Mouse (Mus musculus) hindbrain, embryonic 16.5 days (tissue): Measurements from ENCODE around the gene Tmem106a. TPM values are rescaled to one million over a fixed set of nuclear protein-coding genes. Genes with fewer than 3 reads are reported as not detected.
"Not testable (repeated sequence)": the region's sequence is repeated elsewhere in the genome, so short reads cannot be mapped to it uniquely, and the experiment has no call there.

Experiments
- ATAC-seq: fragments of 200-750 bp; cut with Nextera tagmentation; 2 replicates; pipeline ENCODE4 v1.8.0; 2017; ENCODE audit warnings: moderate TSS enrichment, moderate library complexity
- H3K27ac ChIP-seq: fragments of 300-500 bp; sonication (generic); 2 replicates; pipeline ENCODE4 v1.5.1; 2014; ENCODE audit warnings: low read depth, mild to moderate bottlenecking, control low read depth, low read length, moderate library complexity
- H3K27me3 ChIP-seq: fragments of 300-500 bp; sonication (generic); replicated peaks from 2 replicates; pipeline ENCODE4 v1.6.1; 2014; ENCODE audit warnings: low read length; ENCODE audit not compliant: control insufficient read depth, insufficient read depth
- H3K36me3 ChIP-seq: fragments of 300-500 bp; sonication (generic); 2 replicates; pipeline ENCODE4 v1.6.1; 2014; ENCODE audit warnings: mild to moderate bottlenecking, low read length, moderate library complexity, mixed read lengths; ENCODE audit not compliant: control insufficient read depth, insufficient read depth
- H3K4me1 ChIP-seq: fragments of 300-500 bp; sonication (generic); 2 replicates; pipeline ENCODE4 v1.6.1; 2014; ENCODE audit warnings: low read depth, low read length; ENCODE audit not compliant: control insufficient read depth, insufficient read depth
- H3K4me2 ChIP-seq: fragments of 300-500 bp; sonication (generic); 2 replicates; pipeline ENCODE4 v1.6.1; 2014; ENCODE audit warnings: mild to moderate bottlenecking, low read length, control low read depth, moderate library complexity
- H3K4me3 ChIP-seq: fragments of 300-500 bp; sonication (generic); 2 replicates; pipeline ENCODE4 v1.5.1; 2014; ENCODE audit warnings: mild to moderate bottlenecking, low read length, control low read depth, moderate library complexity
- H3K9ac ChIP-seq: fragments of 300-500 bp; sonication (generic); 2 replicates; pipeline ENCODE4 v1.6.1; 2014; ENCODE audit warnings: low read depth, mild to moderate bottlenecking, control low read depth, low read length, moderate library complexity
- H3K9me3 ChIP-seq: fragments of 300-500 bp; sonication (generic); 2 replicates; pipeline ENCODE4 v1.6.1; 2014; ENCODE audit warnings: mild to moderate bottlenecking, low read length, moderate library complexity; ENCODE audit not compliant: control insufficient read depth
- WGBS: fragments of 180-500 bp; shearing (Covaris S2); extraction: QIAGEN DNeasy Blood & Tissue Kit; methylation state at CpG from one replicate; pipeline ENCODE4 v1.1.7; 2014; 5-methylcytosine and 5-hydroxymethylcytosine counted together
- polyA plus RNA-seq: library from polyadenylated mRNA; unstranded; fragments of >200 nt; fragmentation: Nextera tagmentation; extraction: Ambion mirVana; gene quantifications from 2 replicates; pipeline ENCODE4 v1.2.1, GENCODE M21; 2015

The Tmem106a gene
- polyA plus RNA-seq, 1 experiment from 2014 or later, result 4.9 TPM

GRCm38 (mm10) chr11:101614116-101614515 lies 32.1 kb downstream of the Tmem106a start:
- WGBS, result 58% methylated on average over 4 of the region's 4 CpGs
- Histone ChIP-seq H3K9ac (no peak overlapping the region), H3K4me2 (no peak overlapping the region), H3K27ac (no peak overlapping the region), H3K27me3 (no peaks in the 10 kb centered on the region), H3K9me3 (no peaks in the 10 kb centered on the region), H3K4me1 (peaks cover 12% of the 10 kb centered on the region), H3K36me3 (no peaks in the 10 kb centered on the region), H3K4me3 (no peak overlapping the region)
- ATAC-seq, result no peak

GRCm38 (mm10) chr11:101615380-101615779 lies 33.3 kb downstream of the Tmem106a start:
- peaks cover 12% of the 10 kb centered on the region for H3K4me1 ChIP-seq
- H3K36me3 ChIP-seq, result no peaks in the 10 kb centered on the region
- 83% methylated on average over 6 of the region's 6 CpGs for WGBS
- H3K4me3 ChIP-seq, result no peak overlapping the region
- H3K27ac ChIP-seq, result no peak overlapping the region
- ATAC-seq, result no peak
- H3K9ac ChIP-seq, result no peak overlapping the region
- no peaks in the 10 kb centered on the region for H3K9me3 ChIP-seq
- no peaks in the 10 kb centered on the region for H3K27me3 ChIP-seq
- no peak overlapping the region for H3K4me2 ChIP-seq

DNA sequence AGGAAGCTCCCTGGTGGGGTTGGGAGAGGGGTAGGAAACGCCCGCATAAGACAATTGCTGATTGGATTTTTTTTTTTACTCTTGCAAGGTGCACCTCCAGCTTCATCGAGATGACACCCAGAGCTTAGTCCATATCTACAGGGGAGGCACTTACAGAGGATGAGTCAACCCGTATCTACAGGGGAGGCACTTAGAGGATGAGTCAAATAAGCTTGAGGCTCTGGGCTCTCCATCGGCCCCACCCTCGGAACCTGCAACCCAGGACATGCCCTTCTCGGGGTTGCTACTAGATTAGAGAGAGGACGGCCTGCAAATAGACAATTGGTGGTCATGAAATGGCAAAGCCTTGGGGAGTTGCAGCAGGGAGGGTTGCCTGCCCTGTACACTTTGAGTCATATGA lies 34.1 kb downstream of the Tmem106a start:
- Histone ChIP-seq H3K4me3 (no peak overlapping the region), H3K36me3 (no peaks in the 10 kb centered on the region), H3K4me2 (no peak overlapping the region), H3K9ac (no peak overlapping the region), H3K27me3 (no peaks in the 10 kb centered on the region), H3K27ac (no peak overlapping the region), H3K9me3 (no peaks in the 10 kb centered on the region), H3K4me1 (peaks cover 12% of the 10 kb centered on the region)
- 95% methylated on average over 8 of the region's 8 CpGs for WGBS
- no peak for ATAC-seq

- peak; percentile 60; the same call in 1 of the 2 replicates for ATAC-seq
- Histone ChIP-seq H3K4me2 (peak overlapping the region; percentile 50), H3K27ac (peak overlapping the region; percentile 44; the same call in 1 of the 2 replicates), H3K9ac (no peak overlapping the region), H3K9me3 (no peaks in the 10 kb centered on the region), H3K27me3 (no peaks in the 10 kb centered on the region), H3K4me3 (no peak overlapping the region), H3K36me3 (no peaks in the 10 kb centered on the region), H3K4me1 (peaks cover 12% of the 10 kb centered on the region)
- WGBS, result 20% methylated on average over 18 of the region's 18 CpGs
Measured at GRCm38 (mm10) chr11:101616948-101617767, 35.1 kb downstream of the Tmem106a start.

DNA sequence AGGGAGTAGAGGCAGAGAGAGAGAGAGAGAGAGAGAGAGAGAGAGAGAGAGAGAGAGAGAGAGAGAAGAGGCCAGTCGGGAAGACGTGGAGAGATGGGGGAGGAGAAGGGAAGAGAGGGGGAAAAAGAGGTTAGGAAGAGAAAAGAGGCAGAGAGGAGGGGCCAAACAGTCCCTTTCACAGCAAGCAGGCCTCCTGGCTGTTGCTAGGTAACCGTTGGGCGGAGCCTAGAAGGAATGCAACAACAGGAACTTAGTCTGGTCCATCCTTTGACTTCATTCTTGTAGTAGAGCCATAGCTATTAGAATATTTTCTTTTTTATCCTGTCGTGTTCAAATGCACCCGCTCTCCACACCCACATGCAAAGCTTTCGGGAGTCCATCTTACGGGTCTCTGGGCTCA lies 35.8 kb downstream of the Tmem106a start:
- Histone ChIP-seq H3K9ac (no peak overlapping the region), H3K27ac (peak overlapping the region; percentile 51), H3K4me3 (no peak overlapping the region), H3K27me3 (no peaks in the 10 kb centered on the region), H3K4me1 (peaks cover 12% of the 10 kb centered on the region), H3K4me2 (peak overlapping the region; percentile 50), H3K36me3 (no peaks in the 10 kb centered on the region), H3K9me3 (no peaks in the 10 kb centered on the region)
- 5% methylated on average over 8 of the region's 8 CpGs for WGBS
- peak; percentile 77 for ATAC-seq

GRCm38 (mm10) chr11:101618596-101618995 lies 36.6 kb downstream of the Tmem106a start:
- WGBS, result 70% methylated on average over 3 of the region's 3 CpGs
- Histone ChIP-seq H3K27ac (no peak overlapping the region), H3K4me2 (no peak overlapping the region), H3K4me1 (peaks cover 12% of the 10 kb centered on the region), H3K4me3 (no peak overlapping the region), H3K9ac (no peak overlapping the region), H3K27me3 (no peaks in the 10 kb centered on the region), H3K9me3 (no peaks in the 10 kb centered on the region), H3K36me3 (no peaks in the 10 kb centered on the region)
- no peak for ATAC-seq

- not testable (repeated sequence) for H3K27me3 ChIP-seq, H3K4me2 ChIP-seq, H3K9me3 ChIP-seq, H3K27ac ChIP-seq, ATAC-seq, H3K36me3 ChIP-seq, H3K9ac ChIP-seq, H3K4me3 ChIP-seq
- H3K4me1 ChIP-seq, result peaks cover 12% of the 10 kb centered on the region
- WGBS, result 88% methylated on average over 11 of the region's 11 CpGs
Measured at GRCm38 (mm10) chr11:101620022-101620655, 38.1 kb downstream of the Tmem106a start.

DNA sequence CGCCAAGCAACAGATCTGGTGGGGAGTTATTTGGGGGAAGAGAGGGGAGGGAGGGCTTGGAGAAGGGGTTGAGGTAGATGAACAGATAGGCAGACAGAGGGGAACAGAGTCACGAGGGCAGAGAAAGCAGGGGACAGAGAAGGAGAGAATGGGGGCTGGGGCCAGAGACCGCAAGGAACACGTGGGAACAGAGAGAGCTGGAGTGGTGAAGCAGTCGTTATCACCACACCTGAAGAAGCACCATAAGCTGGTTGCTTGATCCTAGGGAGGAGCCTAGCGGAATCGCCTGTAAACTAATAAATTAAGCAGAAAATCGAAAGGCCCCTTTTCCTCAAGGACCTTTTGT lies 44.6 kb downstream of the Tmem106a start:
- WGBS, result 6% methylated on average over 8 of the region's 8 CpGs
- Histone ChIP-seq H3K9me3 (no peaks in the 10 kb centered on the region), H3K27me3 (no peaks in the 10 kb centered on the region), H3K36me3 (no peaks in the 10 kb centered on the region), H3K4me1 (peaks cover 3% of the 10 kb centered on the region; the same call in 1 of the 2 replicates), H3K9ac (peak overlapping the region; percentile 51), H3K27ac (peak overlapping the region; percentile 87), H3K4me2 (peak overlapping the region; percentile 97), H3K4me3 (peak overlapping the region; percentile 40)
- ATAC-seq, result peak; percentile 37

DNA sequence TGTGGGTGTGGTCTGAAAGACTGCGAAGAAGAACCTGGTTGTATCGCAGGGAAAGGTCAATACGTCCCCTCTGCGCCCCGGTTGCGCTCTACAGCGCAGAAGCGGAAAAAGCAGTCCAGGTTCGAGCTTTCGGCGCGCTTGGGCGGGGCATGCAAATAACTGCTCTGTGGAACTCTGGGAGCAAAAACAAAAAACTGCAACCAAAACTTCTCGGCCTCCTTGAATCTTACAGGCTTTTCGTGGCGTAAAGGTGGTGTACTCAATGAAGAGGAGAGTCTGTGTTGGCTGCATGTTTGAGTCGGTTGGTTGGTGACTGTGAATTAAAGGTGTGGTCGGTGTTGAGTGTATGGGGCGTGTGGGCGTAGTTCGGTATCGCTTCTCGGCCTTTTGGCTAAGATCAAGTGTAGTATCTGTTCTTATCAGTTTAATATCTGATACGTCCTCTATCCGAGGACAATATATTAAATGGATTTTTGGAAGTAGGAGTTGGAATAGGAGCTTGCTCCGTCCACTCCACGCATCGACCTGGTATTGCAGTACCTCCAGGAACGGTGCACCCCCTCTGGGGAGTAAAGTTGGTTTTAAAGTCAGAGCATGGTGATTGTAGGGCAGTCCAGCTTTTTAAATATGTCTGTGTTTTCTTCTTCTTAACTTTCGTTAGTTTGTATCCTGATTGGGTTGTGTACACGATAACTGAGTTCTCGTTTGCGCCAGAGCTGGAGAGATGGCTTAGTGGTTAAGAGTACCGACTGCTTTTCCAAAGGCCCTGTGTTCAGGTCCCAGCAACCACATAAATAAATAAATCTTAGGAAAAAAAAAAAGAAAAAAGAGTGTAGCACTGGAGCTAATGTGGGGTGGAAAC lies 45.2 kb downstream of the Tmem106a start, which contains the start of gene Rdm1:
TSS of gene Rdm1 (plus strand) at position 201 of the 862 bp plus-strand sequence.
- ATAC-seq, result peak; percentile 94
- Histone ChIP-seq H3K27ac (peak within 1 kb of the TSS; percentile 92), H3K4me1 (peaks cover 3% of the 10 kb centered on the region; the same call in 1 of the 2 replicates), H3K4me3 (peak within 1 kb of the TSS; percentile 67), H3K36me3 (no peaks in the 10 kb centered on the region), H3K27me3 (no peaks in the 10 kb centered on the region), H3K9me3 (no peaks in the 10 kb centered on the region), H3K4me2 (peak within 1 kb of the TSS; percentile 97), H3K9ac (peak within 1 kb of the TSS; percentile 75)
- WGBS, result under 1% methylated on average over 32 of the region's 34 CpGs
